Mouse (Mus musculus): ENCODE data around the gene Shcbp1l.

The Shcbp1l gene

GRCm38 (mm10) chr1:153487500-153487879 lies 62.5 kb downstream of the Shcbp1l start, which contains the start of gene Dhx9:
Dhx9 (minus strand) TSS chr1:153487660.
- DNase-seq (ENCODE audit: low spot score) = peak; percentile 94

- no peak for DNase-seq (ENCODE audit: low spot score)
Measured at GRCm38 (mm10) chr1:153489132-153489531, 64.2 kb downstream of the Shcbp1l start.

- no peak for DNase-seq (ENCODE audit: low spot score)
Measured at GRCm38 (mm10) chr1:153489540-153489939, 64.6 kb downstream of the Shcbp1l start.

GRCm38 (mm10) chr1:153489963-153490362 lies 65.0 kb downstream of the Shcbp1l start:
- DNase-seq (ENCODE audit: low spot score) = no peak

- DNase-seq (ENCODE audit: low spot score) = no peak
Measured at GRCm38 (mm10) chr1:153491345-153491744, 66.4 kb downstream of the Shcbp1l start.

GRCm38 (mm10) chr1:153491822-153492221 lies 66.9 kb downstream of the Shcbp1l start:
- DNase-seq (ENCODE audit: low spot score) = no peak

GRCm38 (mm10) chr1:153493338-153493737 lies 68.4 kb downstream of the Shcbp1l start:
- DNase-seq (ENCODE audit: low spot score) = no peak

- no peak for DNase-seq (ENCODE audit: low spot score)
Measured at GRCm38 (mm10) chr1:153493931-153494330, 69.0 kb downstream of the Shcbp1l start.

GRCm38 (mm10) chr1:153496030-153496429 lies 71.1 kb downstream of the Shcbp1l start:
- no peak for DNase-seq (ENCODE audit: low spot score)

GRCm38 (mm10) chr1:153500030-153500429 lies 75.1 kb downstream of the Shcbp1l start:
- no peak for DNase-seq (ENCODE audit: low spot score)

GRCm38 (mm10) chr1:153501644-153502321 lies 76.8 kb downstream of the Shcbp1l start:
- no peak for DNase-seq (ENCODE audit: low spot score)
